Mouse (Mus musculus): ENCODE measurements around the gene Pmis2.

- TF ChIP-seq CTCF (IDR thresholded peaks at IDR 0.05) (no peak), EP300 (IDR thresholded peaks at IDR 0.05) (no peak)
These were observed 40.5 kb upstream of the Pmis2 start, which contains the start of gene Atp4a for GRCm38 (mm10) chr7:30711942-30712341.

All from lung, postnatal 0 days (tissue).